Mouse (Mus musculus): ENCODE measurements around the gene Mllt11. TPM values are rescaled to one million over a fixed set of nuclear protein-coding genes. Genes with fewer than 3 reads are reported as not detected.
A peak's percentile ranks its signal among the peaks of the same experiment; 100 is the strongest.

Gene Mllt11
- polyA plus RNA-seq, 1 experiment from 2014 or later, result 11.8 TPM

DNA sequence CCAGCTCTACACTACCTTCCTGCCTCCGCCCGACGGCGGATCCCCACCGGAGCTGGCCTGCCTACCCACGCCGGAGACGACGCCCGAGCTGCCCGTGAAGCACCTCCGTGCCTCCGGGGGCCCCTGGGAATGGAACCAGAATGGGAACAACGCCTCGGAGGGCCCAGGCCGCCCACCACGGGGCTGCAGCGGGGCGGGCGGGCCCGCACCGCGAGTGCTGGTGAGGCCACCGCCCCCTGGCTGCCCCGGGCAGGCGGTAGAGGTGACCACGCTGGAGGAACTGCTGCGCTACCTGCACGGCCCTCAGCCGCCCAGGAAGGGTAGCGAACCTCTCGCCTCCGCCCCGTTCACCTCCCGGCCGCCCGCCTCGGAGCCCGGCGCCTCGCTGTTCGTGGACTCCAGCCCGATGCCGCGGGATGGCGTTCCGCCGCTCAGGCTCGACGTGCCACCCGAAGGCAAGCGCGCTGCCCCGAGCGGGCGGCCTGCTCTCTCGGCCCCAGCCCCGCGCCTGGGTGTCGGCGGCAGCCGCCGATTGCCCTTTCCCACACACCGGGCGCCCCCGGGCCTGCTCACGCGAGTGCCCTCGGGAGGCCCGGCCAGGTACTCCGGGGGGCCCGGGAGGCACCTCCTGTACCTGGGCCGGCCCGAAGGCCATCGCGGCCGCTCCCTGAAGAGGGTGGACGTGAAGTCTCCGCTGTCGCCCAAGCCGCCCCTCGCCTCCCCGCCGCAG is 59.3 kb downstream of the Mllt11 start:
- Histone ChIP-seq H3K9ac (ENCODE audit: low read length) (0 out of 2 replicates have a peak overlapping the region, but pooled peaks have one; percentile 8), H3K36me3 (ENCODE audit: control insufficient read depth, insufficient read depth, low read length) (peaks cover 6% of the 10 kb centered on the region; the same call in 1 of the 2 replicates), H3K4me3 (ENCODE audit: low read depth, low read length) (peak overlapping the region; percentile 15; the same call in 1 of the 2 replicates), H3K9me3 (ENCODE audit: control insufficient read depth, low read length) (no peaks in the 10 kb centered on the region), H3K4me2 (replicated peaks; ENCODE audit: low read depth) (peak overlapping the region; percentile 42; the same call in 1 of the 2 replicates), H3K27ac (replicated peaks) (no peak overlapping the region), H3K4me1 (replicated peaks; ENCODE audit: control insufficient read depth, insufficient read depth) (no peaks in the 10 kb centered on the region), H3K27me3 (ENCODE audit: control insufficient read depth, insufficient read depth, low read length) (no peaks in the 10 kb centered on the region; the same call in 1 of the 2 replicates)
- 45% methylated on average over 66 of the region's 84 CpGs for WGBS
- DNase-seq (ENCODE audit: low spot score), result peak; percentile 31
- 0 out of 2 replicates have a peak, but pooled peaks have one; percentile 11 for ATAC-seq (ENCODE audit: low FRiP score, low TSS enrichment)
- TF ChIP-seq EP300 (optimal IDR thresholded peaks at IDR 0.05) (no peak), CTCF (IDR thresholded peaks at IDR 0.05; ENCODE audit: low read depth) (peak; percentile 2; the same call in 1 of the 2 replicates)

GRCm38 (mm10) chr3:95171105-95171504 is 60.9 kb downstream of the Mllt11 start:
- Histone ChIP-seq H3K4me2 (replicated peaks; ENCODE audit: low read depth) (no peak overlapping the region), H3K9me3 (ENCODE audit: control insufficient read depth, low read length) (no peaks in the 10 kb centered on the region), H3K4me1 (replicated peaks; ENCODE audit: control insufficient read depth, insufficient read depth) (no peaks in the 10 kb centered on the region), H3K27me3 (ENCODE audit: control insufficient read depth, insufficient read depth, low read length) (no peaks in the 10 kb centered on the region; the same call in 1 of the 2 replicates), H3K27ac (replicated peaks) (no peak overlapping the region), H3K36me3 (ENCODE audit: control insufficient read depth, insufficient read depth, low read length) (peaks cover 9% of the 10 kb centered on the region; the same call in 1 of the 2 replicates), H3K4me3 (ENCODE audit: low read depth, low read length) (no peak overlapping the region), H3K9ac (ENCODE audit: low read length) (no peak overlapping the region)
- no peak for TF ChIP-seq CTCF (IDR thresholded peaks at IDR 0.05; ENCODE audit: low read depth)
- TF ChIP-seq EP300 (optimal IDR thresholded peaks at IDR 0.05), result no peak
- DNase-seq (ENCODE audit: low spot score), result no peak
- ATAC-seq (ENCODE audit: low FRiP score, low TSS enrichment), result no peak
- 53% methylated on average over 6 of the region's 6 CpGs for WGBS

DNA sequence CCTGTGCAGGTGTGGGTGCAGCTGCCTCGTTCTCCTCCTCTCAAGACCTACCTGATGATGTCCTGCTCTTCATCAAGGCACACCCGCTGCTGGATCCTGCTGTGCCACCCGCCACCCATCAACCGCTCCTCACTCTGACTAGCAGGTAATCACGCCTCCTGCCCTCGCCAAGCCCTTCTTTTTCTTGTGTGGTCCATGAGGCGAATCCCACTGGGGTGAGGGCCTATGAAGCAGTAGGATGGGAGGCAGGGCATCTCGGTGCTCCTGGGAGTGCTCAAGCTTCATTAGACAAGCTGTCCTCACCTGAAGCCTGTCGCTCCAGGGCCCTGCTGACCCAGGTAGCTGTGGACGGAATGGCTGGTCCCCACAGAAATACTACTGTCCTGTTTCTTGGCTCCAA is 62.0 kb downstream of the Mllt11 start:
- no peaks in the 10 kb centered on the region for H3K4me1 ChIP-seq (replicated peaks; ENCODE audit: control insufficient read depth, insufficient read depth)
- H3K4me2 ChIP-seq (replicated peaks; ENCODE audit: low read depth), result no peak overlapping the region
- H3K27ac ChIP-seq (replicated peaks), result no peak overlapping the region
- whole genome bisulfite sequencing, result 88% methylated on average over 10 of the region's 10 CpGs
- DNase-seq (ENCODE audit: low spot score), result no peak
- peaks cover 9% of the 10 kb centered on the region; the same call in 1 of the 2 replicates for H3K36me3 ChIP-seq (ENCODE audit: control insufficient read depth, insufficient read depth, low read length)
- no peaks in the 10 kb centered on the region; the same call in 1 of the 2 replicates for H3K27me3 ChIP-seq (ENCODE audit: control insufficient read depth, insufficient read depth, low read length)
- no peak for TF ChIP-seq EP300 (optimal IDR thresholded peaks at IDR 0.05)
- TF ChIP-seq CTCF (IDR thresholded peaks at IDR 0.05; ENCODE audit: low read depth), result no peak
- H3K9me3 ChIP-seq (ENCODE audit: control insufficient read depth, low read length), result no peaks in the 10 kb centered on the region
- ATAC-seq (ENCODE audit: low FRiP score, low TSS enrichment), result no peak
- no peak overlapping the region for H3K9ac ChIP-seq (ENCODE audit: low read length)
- no peak overlapping the region for H3K4me3 ChIP-seq (ENCODE audit: low read depth, low read length)

Other genes starting within 250 kb of the Mllt11 start
- gene Zfp687, start 216.7 kb downstream of the Mllt11 start, polyA plus RNA-seq (2015; fragmentation: Nextera tagmentation; extraction: Ambion mirVana), result 8.2 and 10.0 TPM in 2 replicates
- 171 and 175 TPM in 2 replicates for gene Psmd4, start 189.6 kb downstream of the Mllt11 start, polyA plus RNA-seq (2015; fragmentation: Nextera tagmentation; extraction: Ambion mirVana)
- 15.7 and 17.8 TPM in 2 replicates for gene Pip5k1a, start 125.2 kb downstream of the Mllt11 start, polyA plus RNA-seq (2015; fragmentation: Nextera tagmentation; extraction: Ambion mirVana)
- gene Vps72, start 121.1 kb downstream of the Mllt11 start, polyA plus RNA-seq (2015; fragmentation: Nextera tagmentation; extraction: Ambion mirVana), result 60.8 and 65.9 TPM in 2 replicates
- 0.70 and 1.0 TPM in 2 replicates for gene Tmod4, start 107.7 kb downstream of the Mllt11 start, polyA plus RNA-seq (2015; fragmentation: Nextera tagmentation; extraction: Ambion mirVana)
- 39.5 and 42.9 TPM in 2 replicates for gene Scnm1, start 98.2 kb downstream of the Mllt11 start, polyA plus RNA-seq (2015; fragmentation: Nextera tagmentation; extraction: Ambion mirVana)
- 9.6 and 10.1 TPM in 2 replicates for gene Lysmd1, start 98.1 kb downstream of the Mllt11 start, polyA plus RNA-seq (2015; fragmentation: Nextera tagmentation; extraction: Ambion mirVana)
- gene Tnfaip8l2, start 89.8 kb downstream of the Mllt11 start, polyA plus RNA-seq (2015; fragmentation: Nextera tagmentation; extraction: Ambion mirVana), result 5.0 and 5.3 TPM in 2 replicates
- gene Sema6c, start 71.7 kb downstream of the Mllt11 start, polyA plus RNA-seq (2015; fragmentation: Nextera tagmentation; extraction: Ambion mirVana), result 1.7 and 2.2 TPM in 2 replicates
- 3.3 and 3.4 TPM in 2 replicates for gene Gabpb2, start 14.3 kb downstream of the Mllt11 start, polyA plus RNA-seq (2015; fragmentation: Nextera tagmentation; extraction: Ambion mirVana)
- 88.1 and 99.4 TPM in 2 replicates for gene Cdc42se1, start 3.4 kb downstream of the Mllt11 start, polyA plus RNA-seq (2015; fragmentation: Nextera tagmentation; extraction: Ambion mirVana)
- 0.21 and 0.38 TPM in 2 replicates for gene Gm128, start 9.4 kb upstream of the Mllt11 start, polyA plus RNA-seq (2015; fragmentation: Nextera tagmentation; extraction: Ambion mirVana)
- gene Bnipl, start 19.0 kb upstream of the Mllt11 start, polyA plus RNA-seq (2015; fragmentation: Nextera tagmentation; extraction: Ambion mirVana), result 16.6 and 16.8 TPM in 2 replicates
- gene Mindy1, start 49.2 kb upstream of the Mllt11 start, polyA plus RNA-seq (2015; fragmentation: Nextera tagmentation; extraction: Ambion mirVana), result 55.9 and 64.1 TPM in 2 replicates
- gene Prune1, start 49.9 kb upstream of the Mllt11 start, polyA plus RNA-seq (2015; fragmentation: Nextera tagmentation; extraction: Ambion mirVana), result 10.1 and 11.7 TPM in 2 replicates
- gene Anxa9, start 75.0 kb upstream of the Mllt11 start, polyA plus RNA-seq (2015; fragmentation: Nextera tagmentation; extraction: Ambion mirVana), result 57.2 and 63.1 TPM in 2 replicates
- gene Cers2, start 82.6 kb upstream of the Mllt11 start, polyA plus RNA-seq (2015; fragmentation: Nextera tagmentation; extraction: Ambion mirVana), result 75.0 and 80.3 TPM in 2 replicates
- 8.6 and 9.2 TPM in 2 replicates for gene Setdb1, start 125.0 kb upstream of the Mllt11 start, polyA plus RNA-seq (2015; fragmentation: Nextera tagmentation; extraction: Ambion mirVana)
- 0.13 and 0.15 TPM in 2 replicates for gene 4930558C23Rik, start 170.7 kb upstream of the Mllt11 start, polyA plus RNA-seq (2015; fragmentation: Nextera tagmentation; extraction: Ambion mirVana)
- gene Arnt, start 202.2 kb upstream of the Mllt11 start, polyA plus RNA-seq (2015; fragmentation: Nextera tagmentation; extraction: Ambion mirVana), result 14.2 and 15.3 TPM in 2 replicates